Mouse (Mus musculus): ENCODE data around the gene Bgn. TPM values are rescaled to one million over a fixed set of nuclear protein-coding genes. Genes with fewer than 3 reads are reported as not detected.
"Not testable (repeated sequence)": the region's sequence is repeated elsewhere in the genome, so short reads cannot be mapped to it uniquely, and the experiment has no call there.

Gene Bgn
- polyA plus RNA-seq, 1 experiment from 2014 or later = 22.9 TPM

GRCm38 (mm10) chrX:73475658-73476256 is 7.6 kb upstream of the Bgn start:
- WGBS = 81% methylated on average over 1 of the region's 1 CpGs
- Histone ChIP-seq H3K27me3 (replicated peaks) (no peaks in the 10 kb centered on the region), H3K9ac (no peak overlapping the region), H3K36me3 (replicated peaks) (no peaks in the 10 kb centered on the region), H3K4me3 (no peak overlapping the region), H3K9me3 (no peaks in the 10 kb centered on the region), H3K27ac (no peak overlapping the region), H3K4me1 (no peaks in the 10 kb centered on the region), H3K4me2 (no peak overlapping the region)
- no peak for ATAC-seq (replicated peaks)

- Histone ChIP-seq H3K4me3 (no peak overlapping the region), H3K36me3 (replicated peaks) (no peaks in the 10 kb centered on the region), H3K4me1 (no peaks in the 10 kb centered on the region), H3K4me2 (no peak overlapping the region), H3K9ac (no peak overlapping the region), H3K27me3 (replicated peaks) (no peaks in the 10 kb centered on the region), H3K27ac (no peak overlapping the region), H3K9me3 (no peaks in the 10 kb centered on the region)
- WGBS = 83% methylated on average over 2 of the region's 2 CpGs
- ATAC-seq (replicated peaks) = no peak
These were observed 6.8 kb upstream of the Bgn start for GRCm38 (mm10) chrX:73476621-73477020.

- no peaks in the 10 kb centered on the region for H3K9me3 ChIP-seq
- H3K27me3 ChIP-seq (replicated peaks) = no peaks in the 10 kb centered on the region
- WGBS = 79% methylated on average over 2 of the region's 2 CpGs
- no peak for ATAC-seq (replicated peaks)
- H3K9ac ChIP-seq = no peak overlapping the region
- H3K27ac ChIP-seq = no peak overlapping the region
- H3K4me1 ChIP-seq = no peaks in the 10 kb centered on the region
- no peaks in the 10 kb centered on the region for H3K36me3 ChIP-seq (replicated peaks)
- no peak overlapping the region for H3K4me3 ChIP-seq
- no peak overlapping the region for H3K4me2 ChIP-seq
These were observed 5.9 kb upstream of the Bgn start for GRCm38 (mm10) chrX:73477500-73477899.

GRCm38 (mm10) chrX:73479656-73480055 is 3.7 kb upstream of the Bgn start:
- H3K9me3 ChIP-seq = no peaks in the 10 kb centered on the region
- no peaks in the 10 kb centered on the region for H3K4me1 ChIP-seq
- H3K36me3 ChIP-seq (replicated peaks) = no peaks in the 10 kb centered on the region
- ATAC-seq (replicated peaks) = no peak
- H3K27ac ChIP-seq = no peak overlapping the region
- H3K9ac ChIP-seq = no peak overlapping the region
- H3K4me3 ChIP-seq = no peak overlapping the region
- H3K4me2 ChIP-seq = no peak overlapping the region
- no peaks in the 10 kb centered on the region for H3K27me3 ChIP-seq (replicated peaks)

GRCm38 (mm10) chrX:73480334-73480733 is 3.1 kb upstream of the Bgn start:
- ATAC-seq (replicated peaks) = no peak
- H3K9me3 ChIP-seq = no peaks in the 10 kb centered on the region
- WGBS = 62% methylated on average over 2 of the region's 2 CpGs

GRCm38 (mm10) chrX:73482643-73483483 is 539 bp upstream of the Bgn start:
- 0 out of 2 replicates have a peak overlapping the region, but pooled peaks have one; percentile 13 for H3K4me2 ChIP-seq
- no peak overlapping the region for H3K9ac ChIP-seq
- H3K27me3 ChIP-seq (replicated peaks) = no peaks in the 10 kb centered on the region
- 51% methylated on average over 3 of the region's 4 CpGs for WGBS
- no peak for ATAC-seq (replicated peaks)
- no peak overlapping the region for H3K27ac ChIP-seq
- no peak overlapping the region for H3K4me3 ChIP-seq
- no peaks in the 10 kb centered on the region for H3K9me3 ChIP-seq
- no peaks in the 10 kb centered on the region for H3K4me1 ChIP-seq
- no peaks in the 10 kb centered on the region for H3K36me3 ChIP-seq (replicated peaks)

More at GRCm38 (mm10) chrX:73480334-73480733, 3.1 kb upstream of the Bgn start:
- Histone ChIP-seq H3K27me3 (replicated peaks) (no peaks in the 10 kb centered on the region), H3K36me3 (replicated peaks) (no peaks in the 10 kb centered on the region), H3K4me2 (no peak overlapping the region), H3K9ac (no peak overlapping the region), H3K4me1 (no peaks in the 10 kb centered on the region), H3K27ac (no peak overlapping the region), H3K4me3 (no peak overlapping the region)

- Histone ChIP-seq H3K27ac (no peak overlapping the region), H3K4me2 (no peak overlapping the region), H3K9ac (no peak overlapping the region), H3K4me3 (no peak overlapping the region), H3K9me3 (no peaks in the 10 kb centered on the region), H3K36me3 (replicated peaks) (no peaks in the 10 kb centered on the region), H3K27me3 (replicated peaks) (no peaks in the 10 kb centered on the region), H3K4me1 (no peaks in the 10 kb centered on the region)
- 82% methylated on average over 1 of the region's 1 CpGs for WGBS
- no peak for ATAC-seq (replicated peaks)
These were observed 674 bp downstream of the Bgn start for GRCm38 (mm10) chrX:73484076-73484475.

- ATAC-seq (replicated peaks) = no peak
- no peak overlapping the region for H3K4me2 ChIP-seq
- WGBS = 88% methylated on average over 4 of the region's 4 CpGs
These were observed 1.5 kb downstream of the Bgn start for GRCm38 (mm10) chrX:73484870-73485269.

GRCm38 (mm10) chrX:73486920-73487319 is 3.5 kb downstream of the Bgn start:
- Histone ChIP-seq H3K27ac (no peak overlapping the region), H3K9me3 (no peaks in the 10 kb centered on the region), H3K36me3 (replicated peaks) (no peaks in the 10 kb centered on the region), H3K4me3 (no peak overlapping the region), H3K4me1 (no peaks in the 10 kb centered on the region), H3K27me3 (replicated peaks) (no peaks in the 10 kb centered on the region), H3K9ac (no peak overlapping the region), H3K4me2 (no peak overlapping the region)
- WGBS = 72% methylated on average over 5 of the region's 5 CpGs
- ATAC-seq (replicated peaks) = no peak

More at GRCm38 (mm10) chrX:73484870-73485269, 1.5 kb downstream of the Bgn start:
- Histone ChIP-seq H3K27ac (no peak overlapping the region), H3K4me3 (no peak overlapping the region), H3K27me3 (replicated peaks) (no peaks in the 10 kb centered on the region), H3K9ac (no peak overlapping the region), H3K36me3 (replicated peaks) (no peaks in the 10 kb centered on the region), H3K4me1 (no peaks in the 10 kb centered on the region), H3K9me3 (no peaks in the 10 kb centered on the region)

- H3K4me1 ChIP-seq = no peaks in the 10 kb centered on the region
- no peak overlapping the region for H3K9ac ChIP-seq
- 81% methylated on average over 4 of the region's 4 CpGs for WGBS
- H3K27ac ChIP-seq = no peak overlapping the region
- no peaks in the 10 kb centered on the region for H3K27me3 ChIP-seq (replicated peaks)
- no peak overlapping the region for H3K4me2 ChIP-seq
- ATAC-seq (replicated peaks) = no peak
- H3K4me3 ChIP-seq = no peak overlapping the region
- H3K9me3 ChIP-seq = no peaks in the 10 kb centered on the region
- H3K36me3 ChIP-seq (replicated peaks) = no peaks in the 10 kb centered on the region
These were observed 6.8 kb downstream of the Bgn start for GRCm38 (mm10) chrX:73490186-73490585.

GRCm38 (mm10) chrX:73490804-73491203 is 7.4 kb downstream of the Bgn start:
- H3K9ac ChIP-seq = no peak overlapping the region
- H3K27ac ChIP-seq = no peak overlapping the region
- no peak for ATAC-seq (replicated peaks)
- H3K4me1 ChIP-seq = no peaks in the 10 kb centered on the region
- H3K4me2 ChIP-seq = no peak overlapping the region
- H3K27me3 ChIP-seq (replicated peaks) = no peaks in the 10 kb centered on the region
- no peaks in the 10 kb centered on the region for H3K9me3 ChIP-seq
- H3K36me3 ChIP-seq (replicated peaks) = no peaks in the 10 kb centered on the region
- H3K4me3 ChIP-seq = no peak overlapping the region
- WGBS = 87% methylated on average over 3 of the region's 3 CpGs

- 8% methylated on average over 1 of the region's 2 CpGs for WGBS
- not testable (repeated sequence) for ATAC-seq (replicated peaks); H3K27ac ChIP-seq
These were observed 10.2 kb downstream of the Bgn start for GRCm38 (mm10) chrX:73493567-73493966.

GRCm38 (mm10) chrX:73496746-73497145 is 13.3 kb downstream of the Bgn start:
- Histone ChIP-seq H3K9ac (no peak overlapping the region), H3K4me3 (no peak overlapping the region), H3K27ac (no peak overlapping the region), H3K4me1 (no peaks in the 10 kb centered on the region), H3K36me3 (replicated peaks) (no peaks in the 10 kb centered on the region), H3K4me2 (no peak overlapping the region), H3K27me3 (replicated peaks) (no peaks in the 10 kb centered on the region), H3K9me3 (no peaks in the 10 kb centered on the region)
- WGBS = 69% methylated on average over 4 of the region's 4 CpGs
- no peak for ATAC-seq (replicated peaks)

More at GRCm38 (mm10) chrX:73493567-73493966, 10.2 kb downstream of the Bgn start:
- not testable (repeated sequence) for H3K9me3 ChIP-seq; H3K4me2 ChIP-seq; H3K4me3 ChIP-seq; H3K9ac ChIP-seq; H3K4me1 ChIP-seq; H3K27me3 ChIP-seq (replicated peaks); H3K36me3 ChIP-seq (replicated peaks)

Data from midbrain, embryonic 15.5 days (tissue).